Mouse (Mus musculus) activated CD4-positive, CD25-positive, alpha-beta regulatory T cell, adult 9 weeks (primary cell): ENCODE results near the gene Wbp4. TPM values are rescaled to one million over a fixed set of nuclear protein-coding genes. Genes with fewer than 3 reads are reported as not detected.

Source experiments
- polyA plus RNA-seq: library from polyadenylated mRNA; unstranded; fragments of 100-300 nt; shearing (Covaris generic); gene quantifications from one replicate; pipeline ENCODE4 v1.2.1, GENCODE M21; 2017

Gene Wbp4
- 34.9 TPM for polyA plus RNA-seq

GRCm38 (mm10) chr14:79481339-79482151 is at the start of gene Wbp4:
Wbp4 (minus strand) TSS chr14:79481520.

GRCm38 (mm10) chr14:79480624-79481338 is 539 bp downstream of the Wbp4 start, which contains the start of gene Elf1:
Elf1 (plus strand) TSS chr14:79481194.

GRCm38 (mm10) chr14:79451681-79452590 is 29.4 kb downstream of the Wbp4 start, which contains the start of gene Kbtbd6:
Kbtbd6 (plus strand) TSS chr14:79451835.

GRCm38 (mm10) chr14:79425979-79426729 is 55.2 kb downstream of the Wbp4 start, which contains the start of gene Kbtbd7:
Kbtbd7 (plus strand) TSS chr14:79426511.

Other genes starting within 250 kb of the Wbp4 start
- gene Zfp957, start 234.2 kb downstream of the Wbp4 start, polyA plus RNA-seq: not detected
- 9.5 TPM for gene Rgcc, start 179.9 kb downstream of the Wbp4 start, polyA plus RNA-seq
- 62.6 TPM for gene Naa16, start 90.7 kb downstream of the Wbp4 start, polyA plus RNA-seq
- gene Mtrf1, start 83.7 kb downstream of the Wbp4 start, polyA plus RNA-seq: 5.7 TPM
- 2.5 TPM for gene Kbtbd7, start 55.0 kb downstream of the Wbp4 start, polyA plus RNA-seq
- gene Kbtbd6, start 29.7 kb downstream of the Wbp4 start, polyA plus RNA-seq: 0.31 TPM
- gene Elf1, start 326 bp downstream of the Wbp4 start, polyA plus RNA-seq: 192 TPM
- gene Sugt1, start 106.2 kb upstream of the Wbp4 start, polyA plus RNA-seq: 143 TPM
- gene Cnmd, start 180.7 kb upstream of the Wbp4 start, polyA plus RNA-seq: not detected